Mouse (Mus musculus): ENCODE measurements at regions not wholly inside any gene's neighbourhood (a gene's known extent, or its start where the extent isn't known, plus 50 kb on each side); places are given as distances from the start of the nearest gene placed in this dataset.
A peak's percentile ranks its signal among the peaks of the same experiment; 100 is the strongest.

DNA sequence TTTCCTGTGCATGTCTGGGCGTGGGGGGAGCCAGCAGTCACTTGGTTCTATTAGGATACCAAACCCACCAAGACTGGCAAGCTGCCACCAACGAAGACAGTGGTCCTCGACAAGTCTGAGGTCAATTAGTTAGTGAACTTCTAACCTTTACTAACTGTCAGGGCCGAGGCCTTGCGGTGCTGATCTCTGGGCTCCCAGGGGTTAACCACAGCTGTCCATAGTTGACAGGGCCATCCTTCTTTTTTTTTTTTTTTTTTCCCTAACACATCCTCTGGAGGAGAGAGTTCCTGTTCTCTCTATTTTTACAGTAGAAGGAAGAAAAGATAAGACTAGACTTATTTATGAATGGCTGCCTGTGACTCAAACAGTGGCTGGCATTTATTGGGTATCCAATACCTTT is 663.5 kb downstream of the Slc22a22 start:
- Histone ChIP-seq H3K79me2 (ENCODE audit: control insufficient read depth, insufficient read depth) (no peaks in the 10 kb centered on the region), H3K27me3 (ENCODE audit: control insufficient read depth, insufficient read depth, insufficient read length) (no peaks in the 10 kb centered on the region), H3ac (ENCODE audit: control insufficient read depth, insufficient read length) (no peak overlapping the region), H3K4me3 (no peak overlapping the region), H3K36me3 (ENCODE audit: control insufficient read depth, insufficient read depth) (no peaks in the 10 kb centered on the region), H3K4me2 (ENCODE audit: low read depth) (no peak overlapping the region)
- TF ChIP-seq CEBPB (IDR thresholded peaks at IDR 0.05; ENCODE audit: insufficient read depth, poor library complexity, severe bottlenecking) (no peak), MYOG (IDR thresholded peaks at IDR 0.05; ENCODE audit: control insufficient read depth in 1 of 3, insufficient read depth in 1 of 3, insufficient read length in 2 of 3, low read depth in 2 of 3) (peak in 1 of 3 experiments; percentile 4), TCF3 (IDR thresholded peaks at IDR 0.05; ENCODE audit: insufficient read length, low read depth) (no peak), MYOD1 (IDR thresholded peaks at IDR 0.05; ENCODE audit: control insufficient read depth in 1 of 3, insufficient read length in 2 of 3, low read depth in 2 of 3) (peak in 2 of 3 experiments; percentile 43 to 53)

DNA sequence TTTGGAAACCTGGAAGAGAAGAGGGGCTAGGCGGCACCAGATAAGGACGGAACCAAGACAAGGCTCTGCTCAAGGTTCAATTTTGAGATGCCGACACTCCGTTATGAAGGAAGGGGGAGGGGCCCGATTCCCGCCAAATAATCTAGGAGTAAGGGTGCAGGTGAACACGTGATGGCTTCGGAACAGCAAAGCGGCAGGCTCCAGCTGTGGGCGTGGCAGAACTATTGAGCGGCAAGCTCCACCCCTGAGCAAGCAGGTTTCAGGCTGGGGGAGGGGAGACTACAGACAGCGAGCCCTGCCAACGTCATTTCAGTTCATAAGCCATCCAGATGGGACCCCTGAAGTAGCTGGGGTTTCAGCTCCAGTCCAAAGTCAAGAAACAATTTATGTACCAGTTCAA is 667.3 kb downstream of the Slc22a22 start:
- no peak overlapping the region for H3ac ChIP-seq (ENCODE audit: control insufficient read depth, insufficient read length)
- no peaks in the 10 kb centered on the region for H3K79me2 ChIP-seq (ENCODE audit: control insufficient read depth, insufficient read depth)
- no peaks in the 10 kb centered on the region for H3K36me3 ChIP-seq (ENCODE audit: control insufficient read depth, insufficient read depth)
- no peak overlapping the region for H3K4me2 ChIP-seq (ENCODE audit: low read depth)
- no peak overlapping the region for H3K4me3 ChIP-seq
- TF ChIP-seq TCF3 (IDR thresholded peaks at IDR 0.05; ENCODE audit: insufficient read length, low read depth) (no peak), POLR2AphosphoS2 (IDR thresholded peaks at IDR 0.05; ENCODE audit: insufficient read length, low read depth) (no peak), SRF (IDR thresholded peaks at IDR 0.05; ENCODE audit: control insufficient read depth, insufficient read length, low read depth) (no peak), TCF12 (IDR thresholded peaks at IDR 0.05; ENCODE audit: insufficient read depth, poor library complexity, severe bottlenecking) (no peak), MYOD1 (IDR thresholded peaks at IDR 0.05; ENCODE audit: control insufficient read depth in 1 of 3, insufficient read length in 2 of 3, low read depth in 2 of 3) (no peak), MAX (IDR thresholded peaks at IDR 0.05; ENCODE audit: low read depth) (no peak), USF1 (IDR thresholded peaks at IDR 0.05; ENCODE audit: low read depth) (no peak), REST (IDR thresholded peaks at IDR 0.05; ENCODE audit: insufficient read depth, insufficient read length) (no peak), E2F4 (IDR thresholded peaks at IDR 0.05; ENCODE audit: insufficient read depth) (no peak), POLR2A (IDR thresholded peaks at IDR 0.05; ENCODE audit: insufficient read length, low read depth) (no peak), CEBPB (IDR thresholded peaks at IDR 0.05; ENCODE audit: insufficient read depth, poor library complexity, severe bottlenecking) (no peak), MYOG (IDR thresholded peaks at IDR 0.05; ENCODE audit: control insufficient read depth in 1 of 3, insufficient read depth in 1 of 3, insufficient read length in 2 of 3, low read depth in 2 of 3) (no peak)
- H3K27me3 ChIP-seq (ENCODE audit: control insufficient read depth, insufficient read depth, insufficient read length): no peaks in the 10 kb centered on the region

DNA sequence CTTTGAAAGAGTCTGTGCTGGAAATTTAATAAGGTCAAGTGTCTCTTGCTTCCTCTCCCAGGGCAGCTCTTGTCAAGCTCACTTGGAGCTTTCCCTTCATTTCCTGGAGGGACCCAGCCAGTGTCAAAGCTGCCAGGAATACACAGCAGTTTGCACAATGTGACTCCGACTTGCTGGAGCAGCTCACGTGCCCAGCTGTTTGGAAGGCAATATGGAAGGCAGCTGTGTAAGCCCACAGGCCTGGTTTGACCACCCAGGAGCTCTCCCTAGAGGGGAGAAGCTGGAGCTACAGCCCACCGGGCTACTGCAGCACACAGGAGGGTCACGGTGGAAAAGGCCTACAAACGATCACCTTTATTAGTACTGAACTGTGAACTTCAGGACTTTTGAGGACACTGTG is 669.8 kb downstream of the Slc22a22 start:
- H3K79me2 ChIP-seq (ENCODE audit: control insufficient read depth, insufficient read depth): no peaks in the 10 kb centered on the region
- H3K4me2 ChIP-seq (ENCODE audit: low read depth): no peak overlapping the region
- no peak overlapping the region for H3ac ChIP-seq (ENCODE audit: control insufficient read depth, insufficient read length)
- H3K4me3 ChIP-seq: no peak overlapping the region
- TF ChIP-seq POLR2AphosphoS2 (IDR thresholded peaks at IDR 0.05; ENCODE audit: insufficient read length, low read depth): no peak
- no peak for TF ChIP-seq MYOG (IDR thresholded peaks at IDR 0.05; ENCODE audit: control insufficient read depth in 1 of 3, insufficient read depth in 1 of 3, insufficient read length in 2 of 3, low read depth in 2 of 3)
- no peak for TF ChIP-seq CEBPB (IDR thresholded peaks at IDR 0.05; ENCODE audit: insufficient read depth, poor library complexity, severe bottlenecking)
- no peak for TF ChIP-seq E2F4 (IDR thresholded peaks at IDR 0.05; ENCODE audit: insufficient read depth)
- TF ChIP-seq MAX (IDR thresholded peaks at IDR 0.05; ENCODE audit: low read depth): no peak
- TF ChIP-seq TCF3 (IDR thresholded peaks at IDR 0.05; ENCODE audit: insufficient read length, low read depth): no peak
- TF ChIP-seq USF1 (IDR thresholded peaks at IDR 0.05; ENCODE audit: low read depth): no peak
- TF ChIP-seq SRF (IDR thresholded peaks at IDR 0.05; ENCODE audit: control insufficient read depth, insufficient read length, low read depth): no peak
- TF ChIP-seq POLR2A (IDR thresholded peaks at IDR 0.05; ENCODE audit: insufficient read length, low read depth): no peak
- no peak for TF ChIP-seq MYOD1 (IDR thresholded peaks at IDR 0.05; ENCODE audit: control insufficient read depth in 1 of 3, insufficient read length in 2 of 3, low read depth in 2 of 3)
- no peak for TF ChIP-seq REST (IDR thresholded peaks at IDR 0.05; ENCODE audit: insufficient read depth, insufficient read length)
- no peak for TF ChIP-seq TCF12 (IDR thresholded peaks at IDR 0.05; ENCODE audit: insufficient read depth, poor library complexity, severe bottlenecking)
- H3K27me3 ChIP-seq (ENCODE audit: control insufficient read depth, insufficient read depth, insufficient read length): no peaks in the 10 kb centered on the region
- H3K36me3 ChIP-seq (ENCODE audit: control insufficient read depth, insufficient read depth): no peaks in the 10 kb centered on the region

DNA sequence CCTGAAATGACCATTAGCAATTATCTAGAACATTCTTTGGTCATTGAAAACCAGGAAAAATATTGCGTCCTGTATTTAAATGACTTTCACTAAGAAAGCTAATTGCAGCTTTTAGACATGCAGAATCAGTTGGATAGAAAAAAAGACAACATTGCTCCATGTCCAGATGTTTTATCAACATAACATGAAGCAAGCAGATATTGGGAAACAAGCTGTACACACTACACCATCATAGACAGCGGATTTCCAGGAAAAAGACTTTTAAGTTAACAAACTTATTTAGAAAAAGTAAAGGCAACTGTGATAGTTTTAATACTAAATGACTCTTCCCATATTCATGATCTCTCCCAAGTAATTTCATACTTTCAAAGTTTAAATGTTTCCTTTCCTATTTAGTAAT is 675.5 kb downstream of the Slc22a22 start:
- Histone ChIP-seq H3K4me3 (no peak overlapping the region), H3K79me2 (ENCODE audit: control insufficient read depth, insufficient read depth) (no peaks in the 10 kb centered on the region), H3K4me2 (ENCODE audit: low read depth) (no peak overlapping the region), H3ac (ENCODE audit: control insufficient read depth, insufficient read length) (no peak overlapping the region), H3K27me3 (ENCODE audit: control insufficient read depth, insufficient read depth, insufficient read length) (no peaks in the 10 kb centered on the region), H3K36me3 (ENCODE audit: control insufficient read depth, insufficient read depth) (no peaks in the 10 kb centered on the region)
- TF ChIP-seq TCF3 (IDR thresholded peaks at IDR 0.05; ENCODE audit: insufficient read length, low read depth): no peak
- no peak for TF ChIP-seq MAX (IDR thresholded peaks at IDR 0.05; ENCODE audit: low read depth)
- no peak for TF ChIP-seq MYOG (IDR thresholded peaks at IDR 0.05; ENCODE audit: control insufficient read depth in 1 of 3, insufficient read depth in 1 of 3, insufficient read length in 2 of 3, low read depth in 2 of 3)
- TF ChIP-seq REST (IDR thresholded peaks at IDR 0.05; ENCODE audit: insufficient read depth, insufficient read length): no peak
- no peak for TF ChIP-seq USF1 (IDR thresholded peaks at IDR 0.05; ENCODE audit: low read depth)
- TF ChIP-seq CEBPB (IDR thresholded peaks at IDR 0.05; ENCODE audit: insufficient read depth, poor library complexity, severe bottlenecking): no peak
- no peak for TF ChIP-seq POLR2AphosphoS2 (IDR thresholded peaks at IDR 0.05; ENCODE audit: insufficient read length, low read depth)
- TF ChIP-seq MYOD1 (IDR thresholded peaks at IDR 0.05; ENCODE audit: control insufficient read depth in 1 of 3, insufficient read length in 2 of 3, low read depth in 2 of 3): no peak
- no peak for TF ChIP-seq POLR2A (IDR thresholded peaks at IDR 0.05; ENCODE audit: insufficient read length, low read depth)
- no peak for TF ChIP-seq SRF (IDR thresholded peaks at IDR 0.05; ENCODE audit: control insufficient read depth, insufficient read length, low read depth)
- no peak for TF ChIP-seq E2F4 (IDR thresholded peaks at IDR 0.05; ENCODE audit: insufficient read depth)
- TF ChIP-seq TCF12 (IDR thresholded peaks at IDR 0.05; ENCODE audit: insufficient read depth, poor library complexity, severe bottlenecking): no peak

DNA sequence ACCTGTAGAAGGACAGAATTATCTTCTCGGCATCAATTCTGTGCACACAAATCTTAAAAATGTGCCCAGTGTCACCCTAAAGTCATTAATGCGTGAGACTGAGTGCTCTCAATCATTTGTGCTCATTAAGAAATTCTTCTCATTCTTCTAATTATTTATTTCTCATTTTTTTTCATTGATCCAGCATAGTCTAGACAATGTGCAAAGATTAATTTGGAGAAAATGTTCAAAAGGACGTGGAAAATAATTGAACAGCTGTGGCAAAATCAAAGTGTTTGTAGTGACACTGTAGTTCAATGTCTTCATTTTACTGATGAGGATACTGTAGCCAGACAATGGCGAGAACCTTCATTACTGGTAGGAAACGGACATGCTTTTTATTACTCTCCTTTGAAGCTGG is 702.0 kb downstream of the Slc22a22 start:
- no peak overlapping the region for H3K4me2 ChIP-seq (ENCODE audit: low read depth)
- no peak for TF ChIP-seq E2F4 (IDR thresholded peaks at IDR 0.05; ENCODE audit: insufficient read depth)
- TF ChIP-seq SRF (IDR thresholded peaks at IDR 0.05; ENCODE audit: control insufficient read depth, insufficient read length, low read depth): no peak
- no peak for TF ChIP-seq MYOG (IDR thresholded peaks at IDR 0.05; ENCODE audit: control insufficient read depth in 1 of 3, insufficient read depth in 1 of 3, insufficient read length in 2 of 3, low read depth in 2 of 3)
- no peak for TF ChIP-seq POLR2AphosphoS2 (IDR thresholded peaks at IDR 0.05; ENCODE audit: insufficient read length, low read depth)
- H3K4me3 ChIP-seq: no peak overlapping the region
- no peak overlapping the region for H3ac ChIP-seq (ENCODE audit: control insufficient read depth, insufficient read length)
- H3K36me3 ChIP-seq (ENCODE audit: control insufficient read depth, insufficient read depth): no peaks in the 10 kb centered on the region
- no peaks in the 10 kb centered on the region for H3K27me3 ChIP-seq (ENCODE audit: control insufficient read depth, insufficient read depth, insufficient read length)
- H3K79me2 ChIP-seq (ENCODE audit: control insufficient read depth, insufficient read depth): no peaks in the 10 kb centered on the region

Measured in myocyte (in vitro differentiated cells).